ENCODE assay signal across 8 mouse cellular contexts in the genomic region with DNA sequence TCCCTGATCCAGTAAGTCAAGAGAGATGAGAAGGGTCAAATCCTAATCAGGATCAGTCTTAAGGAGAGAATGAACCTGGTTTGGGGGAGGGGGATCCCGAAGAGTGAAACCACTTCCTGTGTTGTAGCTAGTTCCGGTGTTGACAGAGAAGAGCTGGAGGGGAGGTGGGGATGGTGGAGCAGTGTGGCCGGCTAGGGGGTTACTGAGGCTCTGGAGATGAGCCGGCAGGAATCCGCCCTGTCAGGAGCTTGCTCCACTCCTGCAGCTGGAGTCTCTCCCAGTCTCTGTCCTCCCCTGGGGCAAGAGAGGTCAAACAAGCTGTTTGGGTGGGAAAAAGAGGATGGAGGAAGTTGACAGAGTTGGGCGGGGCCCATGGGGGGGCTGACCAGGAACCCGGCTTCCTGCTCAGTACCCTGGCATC. TPM values are rescaled to one million over a fixed set of nuclear protein-coding genes. Genes with fewer than 3 reads are reported as not detected.
DNase-seq lines count a peak whose midpoint lies in the region; ATAC-seq lines count a peak whose summit lies in the region.

A gene (plus strand): TSS at position 126 of the 421 bp plus-strand sequence.

- H3K4me1 ChIP-seq in neural tube, embryonic 11.5 days (ENCODE audit: control insufficient read depth, insufficient read depth, low read length): peaks cover 47% of the 10 kb centered on the region
- H3K4me1 ChIP-seq in embryonic facial prominence, embryonic 14.5 days (ENCODE audit: control insufficient read depth, insufficient read depth, low read length): peaks cover 52% of the 10 kb centered on the region
- peaks cover 65% of the 10 kb centered on the region for H3K4me1 ChIP-seq in limb, embryonic 12.5 days (replicated peaks)
- peaks cover 72% of the 10 kb centered on the region for H3K4me1 ChIP-seq in midbrain, embryonic 12.5 days

- H3K9me3 ChIP-seq in neural tube, embryonic 11.5 days (ENCODE audit: control insufficient read depth, low read length): no peaks in the 10 kb centered on the region
- H3K9me3 ChIP-seq in embryonic facial prominence, embryonic 14.5 days (ENCODE audit: control insufficient read depth, low read length): no peaks in the 10 kb centered on the region
- H3K9me3 ChIP-seq in limb, embryonic 12.5 days: no peaks in the 10 kb centered on the region
- H3K9me3 ChIP-seq in midbrain, embryonic 12.5 days: no peaks in the 10 kb centered on the region

- no peaks in the 10 kb centered on the region for H3K27me3 ChIP-seq in neural tube, embryonic 11.5 days (ENCODE audit: control insufficient read depth, insufficient read depth, low read length)
- H3K27me3 ChIP-seq in embryonic facial prominence, embryonic 14.5 days (replicated peaks; ENCODE audit: control insufficient read depth, insufficient read depth, low read length): no peaks in the 10 kb centered on the region
- no peaks in the 10 kb centered on the region for H3K27me3 ChIP-seq in limb, embryonic 12.5 days
- H3K27me3 ChIP-seq in midbrain, embryonic 12.5 days: no peaks in the 10 kb centered on the region

- no peak within 1 kb of the TSS for H3K4me3 ChIP-seq in neural tube, embryonic 11.5 days (ENCODE audit: low read depth, low read length)
- no peak within 1 kb of the TSS; the same call in 1 of the 2 replicates for H3K4me3 ChIP-seq in embryonic facial prominence, embryonic 14.5 days (ENCODE audit: low read depth, low read length)
- H3K4me3 ChIP-seq in limb, embryonic 12.5 days (replicated peaks): 0 out of 2 replicates have a peak within 1 kb of the TSS, but pooled peaks have one; percentile 73
- H3K4me3 ChIP-seq in midbrain, embryonic 12.5 days: 0 out of 2 replicates have a peak within 1 kb of the TSS, but pooled peaks have one; percentile 89

- 27% methylated on average over 7 of the region's 7 CpGs for WGBS in neural tube, embryonic 11.5 days
- 17% methylated on average over 6 of the region's 7 CpGs for WGBS in embryonic facial prominence, embryonic 14.5 days
- 11% methylated on average over 7 of the region's 7 CpGs for WGBS in limb, embryonic 12.5 days
- 32% methylated on average over 7 of the region's 7 CpGs for WGBS in midbrain, embryonic 12.5 days

- H3K4me2 ChIP-seq in neural tube, embryonic 11.5 days (ENCODE audit: low read depth): peak within 1 kb of the TSS; percentile 95; the same call in 1 of the 2 replicates
- peak within 1 kb of the TSS; percentile 67 for H3K4me2 ChIP-seq in embryonic facial prominence, embryonic 14.5 days (ENCODE audit: low read depth, low read length)
- H3K4me2 ChIP-seq in limb, embryonic 12.5 days: peak within 1 kb of the TSS; percentile 97
- peak within 1 kb of the TSS; percentile 87 for H3K4me2 ChIP-seq in midbrain, embryonic 12.5 days (replicated peaks)

- peaks cover under 1% of the 10 kb centered on the region; the same call in 1 of the 2 replicates for H3K36me3 ChIP-seq in neural tube, embryonic 11.5 days (ENCODE audit: control insufficient read depth, insufficient read depth, low read length)
- peaks cover 8% of the 10 kb centered on the region for H3K36me3 ChIP-seq in embryonic facial prominence, embryonic 14.5 days (ENCODE audit: control insufficient read depth, insufficient read depth, low read length)
- peaks cover 8% of the 10 kb centered on the region for H3K36me3 ChIP-seq in limb, embryonic 12.5 days
- peaks cover 5% of the 10 kb centered on the region for H3K36me3 ChIP-seq in midbrain, embryonic 12.5 days

- DNase-seq in neural tube, embryonic 11.5 days (ENCODE audit: low spot score): no peak
- DNase-seq in neural tube, embryonic 10.5 days (ENCODE audit: extremely low spot score, low spot score): no peak
- peak; percentile 42 for DNase-seq in embryonic facial prominence, embryonic 14.5 days (ENCODE audit: low spot score)
- peak; percentile 57 for DNase-seq in heart, postnatal 25 days (ENCODE audit: low spot score)
- peak; percentile 66 for DNase-seq in testis, postnatal 14 days (ENCODE audit: low spot score)
- no peak for DNase-seq in layer of hippocampus, adult 11-12 months (ENCODE audit: low spot score)

- H3K9ac ChIP-seq in neural tube, embryonic 11.5 days (ENCODE audit: low read length): no peak within 1 kb of the TSS
- H3K9ac ChIP-seq in embryonic facial prominence, embryonic 14.5 days (ENCODE audit: low read depth, low read length): no peak within 1 kb of the TSS
- peak within 1 kb of the TSS; percentile 18; the same call in 1 of the 2 replicates for H3K9ac ChIP-seq in limb, embryonic 12.5 days (replicated peaks)
- H3K9ac ChIP-seq in midbrain, embryonic 12.5 days (replicated peaks): no peak within 1 kb of the TSS

- peak within 1 kb of the TSS; percentile 98 for H3K27ac ChIP-seq in neural tube, embryonic 11.5 days (ENCODE audit: low read depth, low read length)
- H3K27ac ChIP-seq in embryonic facial prominence, embryonic 14.5 days (replicated peaks; ENCODE audit: low read depth, low read length): peak within 1 kb of the TSS; percentile 99
- H3K27ac ChIP-seq in limb, embryonic 12.5 days: peak within 1 kb of the TSS; percentile 100
- H3K27ac ChIP-seq in midbrain, embryonic 12.5 days (replicated peaks): peak within 1 kb of the TSS; percentile 99

- no peak for ATAC-seq in neural tube, embryonic 11.5 days (ENCODE audit: insufficient read depth, low FRiP score, low TSS enrichment)
- ATAC-seq in embryonic facial prominence, embryonic 14.5 days (ENCODE audit: low read depth): no peak
- ATAC-seq in limb, embryonic 12.5 days (ENCODE audit: insufficient number of reproducible peaks, insufficient read depth, low FRiP score, low TSS enrichment, low read depth): no peak
- no peak for ATAC-seq in midbrain, embryonic 12.5 days (ENCODE audit: low FRiP score, low read depth)

- intact Hi-C loops in heart, postnatal 25 days (cut with DNase I): loop anchor here (10.0 kb wide), 1 partner anchor 465 kb away; a partner anchor contains a TSS

RNA-seq across cellular contexts. Expression of the gene that starts here (rescaled TPM):
- polyA plus RNA-seq in neural tube, embryonic 11.5 days (2014; fragmentation: Nextera tagmentation; extraction: Ambion mirVana): 4.0 and 5.1 TPM in 2 replicates
- 7.5 and 8.7 TPM in 2 replicates for polyA plus RNA-seq in embryonic facial prominence, embryonic 14.5 days (2014; fragmentation: Nextera tagmentation; extraction: Ambion mirVana)
- 1 to 10 TPM; 4.1 to 4.2 TPM for total RNA-seq in heart, postnatal 25 days (2021)
- polyA plus RNA-seq in limb, embryonic 12.5 days (2016; fragmentation: Nextera tagmentation; extraction: Ambion mirVana): 2.6 and 3.8 TPM in 2 replicates
- 2.9 and 3.3 TPM in 2 replicates for polyA plus RNA-seq in midbrain, embryonic 12.5 days (2016; fragmentation: Nextera tagmentation; extraction: Ambion mirVana)

Comparison
In these comparisons a context has a peak if more than half of its experiments do, and no peak if none do; other contexts are left out.
1. DNase-seq: peak in embryonic facial prominence, embryonic 14.5 days (single experiment), heart, postnatal 25 days (single experiment) and testis, postnatal 14 days (single experiment); none in neural tube, embryonic 11.5 days (single experiment), neural tube, embryonic 10.5 days (single experiment) and layer of hippocampus, adult 11-12 months (single experiment).
2. H3K4me3 ChIP-seq: peak in limb, embryonic 12.5 days (single experiment) and midbrain, embryonic 12.5 days (single experiment); none in neural tube, embryonic 11.5 days (single experiment) and embryonic facial prominence, embryonic 14.5 days (single experiment).
3. Peak in every context shown above with its lines, with median percentiles within 50 percentile points of each other: H3K27ac ChIP-seq and H3K4me2 ChIP-seq.